Mouse (Mus musculus): Measurements from ENCODE around the gene Pigv.

GRCm38 (mm10) chr4:133679629-133680028 is 7.2 kb upstream of the Pigv start:
- no peak for TF ChIP-seq POLR2A (IDR thresholded peaks at IDR 0.05; ENCODE audit: insufficient read length, low read depth)
- TF ChIP-seq REST (IDR thresholded peaks at IDR 0.05; ENCODE audit: insufficient read depth, insufficient read length): no peak
- no peak for TF ChIP-seq USF1 (IDR thresholded peaks at IDR 0.05; ENCODE audit: low read depth)
- TF ChIP-seq MAX (IDR thresholded peaks at IDR 0.05; ENCODE audit: low read depth): no peak
- no peak for TF ChIP-seq POLR2AphosphoS2 (IDR thresholded peaks at IDR 0.05; ENCODE audit: insufficient read length, low read depth)
- no peak for TF ChIP-seq MYOD1 (IDR thresholded peaks at IDR 0.05; ENCODE audit: control insufficient read depth in 1 of 3, insufficient read length in 2 of 3, low read depth in 2 of 3)
- TF ChIP-seq TCF12 (IDR thresholded peaks at IDR 0.05; ENCODE audit: insufficient read depth, poor library complexity, severe bottlenecking): no peak
- TF ChIP-seq CEBPB (IDR thresholded peaks at IDR 0.05; ENCODE audit: insufficient read depth, poor library complexity, severe bottlenecking): no peak
- TF ChIP-seq E2F4 (IDR thresholded peaks at IDR 0.05; ENCODE audit: insufficient read depth): no peak
- TF ChIP-seq TCF3 (IDR thresholded peaks at IDR 0.05; ENCODE audit: insufficient read length, low read depth): no peak
- no peak for TF ChIP-seq SRF (IDR thresholded peaks at IDR 0.05; ENCODE audit: control insufficient read depth, insufficient read length, low read depth)
